Mouse (Mus musculus) myocyte (in vitro differentiated cells): ENCODE data around the gene Mitf. TPM values are rescaled to one million over a fixed set of nuclear protein-coding genes. Genes with fewer than 3 reads are reported as not detected.

ENCODE experiments used
- H3K27me3 ChIP-seq: one replicate; pipeline ENCODE4 v1.6.1; 2011; ENCODE audit not compliant: control insufficient read depth, insufficient read depth, insufficient read length
- H3K36me3 ChIP-seq: one replicate; pipeline ENCODE4 v1.6.1; 2011; ENCODE audit not compliant: control insufficient read depth, insufficient read depth
- H3K4me2 ChIP-seq: one replicate; pipeline ENCODE4 v1.6.1; 2011; ENCODE audit warnings: low read depth, control low read depth
- H3K4me3 ChIP-seq: one replicate; pipeline ENCODE4 v1.5.1; 2011; ENCODE audit warnings: mild to moderate bottlenecking, control low read depth, moderate library complexity
- H3K79me2 ChIP-seq: one replicate; pipeline ENCODE4 v1.6.1; 2011; ENCODE audit not compliant: control insufficient read depth, insufficient read depth
- H3ac ChIP-seq: one replicate; pipeline ENCODE4 v1.6.1; 2011; ENCODE audit not compliant: control insufficient read depth, insufficient read length
- CEBPB ChIP-seq: IDR thresholded peaks from 2 replicates; pipeline ENCODE4 v1.6.1; 2011; ENCODE audit warnings: mild to moderate bottlenecking, moderate library complexity; ENCODE audit not compliant: poor library complexity, insufficient read depth, severe bottlenecking
- E2F4 ChIP-seq: IDR thresholded peaks from one replicate; pipeline ENCODE4 v1.6.1; 2011; ENCODE audit warnings: mild to moderate bottlenecking, control low read depth, moderate library complexity; ENCODE audit not compliant: insufficient read depth
- MAX ChIP-seq: IDR thresholded peaks from one replicate; pipeline ENCODE4 v1.6.1; 2011; ENCODE audit warnings: low read depth, mild to moderate bottlenecking, control low read depth
- MYOD1 ChIP-seq, 3 experiments: IDR thresholded peaks; one replicate each; pipeline ENCODE4 v1.6.1; 2011; ENCODE audit warnings: control low read depth in 2 of 3, low read depth in 2 of 3, mild to moderate bottlenecking in 2 of 3, moderate library complexity in 1 of 3; ENCODE audit not compliant: insufficient read length in 2 of 3, control insufficient read depth in 1 of 3
- MYOG ChIP-seq, 3 experiments: IDR thresholded peaks; one replicate each; pipeline ENCODE4 v1.6.1; 2011; ENCODE audit warnings: control low read depth in 2 of 3, low read depth in 2 of 3, mild to moderate bottlenecking in 2 of 3; ENCODE audit not compliant: insufficient read length in 2 of 3, control insufficient read depth in 1 of 3, insufficient read depth in 1 of 3
- POLR2A ChIP-seq: IDR thresholded peaks from one replicate; pipeline ENCODE4 v1.6.1; 2011; ENCODE audit warnings: low read depth, mild to moderate bottlenecking, control low read depth, moderate library complexity; ENCODE audit not compliant: insufficient read length
- POLR2AphosphoS2 ChIP-seq: IDR thresholded peaks from one replicate; pipeline ENCODE4 v1.6.1; 2011; ENCODE audit warnings: low read depth, control low read depth; ENCODE audit not compliant: insufficient read length
- REST ChIP-seq: IDR thresholded peaks from one replicate; pipeline ENCODE4 v1.6.1; 2011; ENCODE audit warnings: mild to moderate bottlenecking, control low read depth, moderate library complexity; ENCODE audit not compliant: insufficient read depth, insufficient read length
- SRF ChIP-seq: IDR thresholded peaks from one replicate; pipeline ENCODE4 v1.6.1; 2011; ENCODE audit warnings: low read depth; ENCODE audit not compliant: control insufficient read depth, insufficient read length
- TCF12 ChIP-seq: IDR thresholded peaks from one replicate; pipeline ENCODE4 v1.6.1; 2011; ENCODE audit warnings: mild to moderate bottlenecking, control low read depth; ENCODE audit not compliant: poor library complexity, insufficient read depth, severe bottlenecking
- TCF3 ChIP-seq: IDR thresholded peaks from one replicate; pipeline ENCODE4 v1.6.1; 2011; ENCODE audit warnings: low read depth, control low read depth; ENCODE audit not compliant: insufficient read length
- USF1 ChIP-seq: IDR thresholded peaks from one replicate; pipeline ENCODE4 v1.6.1; 2011; ENCODE audit warnings: low read depth, mild to moderate bottlenecking, control low read depth, moderate library complexity
- polyA plus RNA-seq: library from polyadenylated mRNA; unstranded; fragments of >200 nt; fragmentation: generic; extraction: Trizol; gene quantifications from one replicate; pipeline ENCODE4 v1.2.1, GENCODE M21; 2012; ENCODE audit warnings: missing spikeins

Mitf gene
- polyA plus RNA-seq, 1 experiment: 2.4 TPM

DNA sequence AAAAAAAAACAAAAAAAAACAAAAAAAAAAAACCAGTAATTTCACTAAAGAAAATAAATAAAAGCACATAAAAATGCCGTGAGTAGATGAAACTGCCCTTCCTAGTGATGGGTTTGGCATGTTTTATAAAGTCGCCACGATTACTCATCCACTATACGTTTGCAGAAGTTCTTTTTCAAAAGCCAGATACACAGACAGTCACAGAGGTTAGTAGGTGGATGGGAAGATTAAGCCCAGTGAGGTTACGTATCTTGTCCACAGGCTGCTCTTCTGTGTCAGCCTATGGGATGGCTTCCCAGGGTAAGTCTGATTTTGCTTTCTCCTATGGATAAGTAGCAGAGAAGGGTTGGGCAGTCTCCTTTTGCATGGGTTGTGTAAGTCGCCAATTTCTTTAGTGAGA, 90.3 kb downstream of the Mitf start:
- TF ChIP-seq USF1 (no peak), MYOD1 (IDR thresholded peaks at IDR 0.05; ENCODE audit: control insufficient read depth in 1 of 3, insufficient read length in 2 of 3, low read depth in 2 of 3) (no peak), CEBPB (no peak), REST (no peak)
- H3K27me3 ChIP-seq: no peaks in the 10 kb centered on the region
- H3K4me3 ChIP-seq: no peak overlapping the region
- no peak overlapping the region for H3K4me2 ChIP-seq
- no peaks in the 10 kb centered on the region for H3K79me2 ChIP-seq
- no peaks in the 10 kb centered on the region for H3K36me3 ChIP-seq
- H3ac ChIP-seq: no peak overlapping the region

DNA sequence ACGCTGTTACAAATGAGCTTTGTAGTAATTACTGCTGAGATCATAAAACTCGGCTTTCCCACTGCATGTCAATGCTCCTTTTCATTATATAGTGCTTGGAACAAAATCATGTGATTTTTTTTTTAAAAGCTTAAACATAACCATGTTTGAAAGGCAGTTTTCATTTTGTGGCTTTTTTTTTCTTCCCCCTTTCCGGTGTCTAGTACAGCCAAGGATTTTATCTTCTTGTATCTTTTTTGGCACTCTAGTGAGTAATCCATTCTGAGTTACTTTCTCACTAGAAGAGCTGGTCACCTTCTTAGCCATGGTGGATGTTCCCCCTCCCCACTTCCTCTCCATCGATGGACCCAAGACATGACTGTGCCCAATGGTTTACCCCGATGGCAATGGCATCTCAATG, 91.2 kb downstream of the Mitf start:
- Histone ChIP-seq H3K79me2 (no peaks in the 10 kb centered on the region), H3K36me3 (no peaks in the 10 kb centered on the region), H3K4me3 (no peak overlapping the region), H3K27me3 (no peaks in the 10 kb centered on the region), H3K4me2 (no peak overlapping the region), H3ac (no peak overlapping the region)
- TF ChIP-seq POLR2AphosphoS2 (no peak), SRF (no peak), TCF3 (no peak), USF1 (no peak), CEBPB (no peak)

DNA sequence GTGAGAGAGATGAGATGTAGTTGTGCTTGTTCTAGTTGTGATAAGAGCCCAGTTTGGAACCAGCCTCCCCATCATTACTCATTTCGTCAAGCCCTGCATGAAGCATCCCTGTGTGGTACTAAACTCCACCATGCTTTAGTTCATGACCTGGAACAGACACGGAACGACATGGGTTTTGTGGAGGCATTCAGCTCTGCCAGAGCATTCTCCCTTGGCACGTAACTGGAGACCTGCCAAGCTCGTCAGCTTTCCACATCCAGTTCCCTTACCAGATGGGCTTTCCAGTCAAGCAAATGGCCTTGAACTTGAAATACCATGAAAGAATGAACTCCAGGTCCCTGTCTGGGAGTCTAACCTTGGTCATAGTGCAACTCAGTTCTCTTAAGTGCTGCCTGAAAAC, 94.7 kb downstream of the Mitf start:
- TF ChIP-seq REST (no peak), MYOG (IDR thresholded peaks at IDR 0.05; ENCODE audit: control insufficient read depth in 1 of 3, insufficient read depth in 1 of 3, insufficient read length in 2 of 3, low read depth in 2 of 3) (no peak), POLR2AphosphoS2 (no peak), SRF (no peak), USF1 (no peak), MAX (no peak), CEBPB (no peak), POLR2A (no peak), E2F4 (no peak), TCF12 (no peak), TCF3 (no peak), MYOD1 (IDR thresholded peaks at IDR 0.05; ENCODE audit: control insufficient read depth in 1 of 3, insufficient read length in 2 of 3, low read depth in 2 of 3) (no peak)
- H3K4me3 ChIP-seq: no peak overlapping the region
- no peak overlapping the region for H3K4me2 ChIP-seq

DNA sequence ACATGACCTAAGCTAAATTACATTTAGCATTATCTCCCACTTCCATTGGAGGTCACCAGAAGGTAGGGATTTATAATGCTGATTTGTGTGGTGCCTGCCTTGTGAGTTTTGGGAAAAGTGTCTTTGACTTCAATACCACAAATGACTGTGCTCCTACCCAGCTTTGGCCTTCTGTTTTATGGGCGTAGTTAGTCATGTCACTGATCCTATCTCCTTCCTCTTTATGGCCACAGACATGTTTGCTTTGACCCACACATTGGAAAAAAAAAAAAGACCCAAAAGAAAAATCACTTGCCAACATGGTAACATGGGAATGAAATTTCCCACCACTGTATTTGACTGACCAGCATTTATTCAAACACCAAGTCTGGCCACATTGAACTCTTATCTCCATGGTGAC, 95.4 kb downstream of the Mitf start:
- H3K27me3 ChIP-seq: no peaks in the 10 kb centered on the region
- H3K4me2 ChIP-seq: no peak overlapping the region
- no peaks in the 10 kb centered on the region for H3K36me3 ChIP-seq
- no peak overlapping the region for H3ac ChIP-seq
- H3K79me2 ChIP-seq: no peaks in the 10 kb centered on the region
- no peak overlapping the region for H3K4me3 ChIP-seq
- TF ChIP-seq MYOG (IDR thresholded peaks at IDR 0.05; ENCODE audit: control insufficient read depth in 1 of 3, insufficient read depth in 1 of 3, insufficient read length in 2 of 3, low read depth in 2 of 3) (no peak), TCF12 (no peak), POLR2AphosphoS2 (no peak), REST (no peak), TCF3 (no peak), CEBPB (no peak), E2F4 (no peak), SRF (no peak), MYOD1 (IDR thresholded peaks at IDR 0.05; ENCODE audit: control insufficient read depth in 1 of 3, insufficient read length in 2 of 3, low read depth in 2 of 3) (no peak), USF1 (no peak), MAX (no peak), POLR2A (no peak)

More for the DNA sequence above, 94.7 kb downstream of the Mitf start:
- no peak overlapping the region for H3ac ChIP-seq
- no peaks in the 10 kb centered on the region for H3K27me3 ChIP-seq
- no peaks in the 10 kb centered on the region for H3K79me2 ChIP-seq
- no peaks in the 10 kb centered on the region for H3K36me3 ChIP-seq

DNA sequence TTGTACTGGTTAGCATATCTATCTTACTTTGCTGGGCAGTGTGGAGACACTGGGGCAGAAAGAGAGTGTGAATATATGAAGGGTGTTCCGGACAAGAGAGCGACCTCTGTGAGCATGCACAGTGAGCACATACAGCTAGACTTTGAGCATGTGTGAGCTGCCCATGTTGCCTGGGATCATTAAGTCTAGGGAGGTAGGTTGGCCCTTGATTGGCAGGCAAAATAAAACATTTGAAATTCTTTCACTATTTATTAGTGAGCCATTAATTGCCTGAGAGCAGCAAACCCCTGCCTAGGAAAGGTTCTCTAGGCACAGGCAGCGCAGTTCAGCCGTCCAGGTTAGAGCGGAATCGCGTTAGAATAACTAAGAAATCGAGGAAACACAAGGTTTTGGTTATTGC, 107.9 kb downstream of the Mitf start:
- no peak overlapping the region for H3K4me2 ChIP-seq
- H3ac ChIP-seq: no peak overlapping the region
- TF ChIP-seq REST (no peak), MAX (no peak), POLR2A (no peak), SRF (no peak), CEBPB (no peak)
- no peaks in the 10 kb centered on the region for H3K27me3 ChIP-seq
- no peak overlapping the region for H3K4me3 ChIP-seq
- H3K79me2 ChIP-seq: no peaks in the 10 kb centered on the region
- H3K36me3 ChIP-seq: no peaks in the 10 kb centered on the region

DNA sequence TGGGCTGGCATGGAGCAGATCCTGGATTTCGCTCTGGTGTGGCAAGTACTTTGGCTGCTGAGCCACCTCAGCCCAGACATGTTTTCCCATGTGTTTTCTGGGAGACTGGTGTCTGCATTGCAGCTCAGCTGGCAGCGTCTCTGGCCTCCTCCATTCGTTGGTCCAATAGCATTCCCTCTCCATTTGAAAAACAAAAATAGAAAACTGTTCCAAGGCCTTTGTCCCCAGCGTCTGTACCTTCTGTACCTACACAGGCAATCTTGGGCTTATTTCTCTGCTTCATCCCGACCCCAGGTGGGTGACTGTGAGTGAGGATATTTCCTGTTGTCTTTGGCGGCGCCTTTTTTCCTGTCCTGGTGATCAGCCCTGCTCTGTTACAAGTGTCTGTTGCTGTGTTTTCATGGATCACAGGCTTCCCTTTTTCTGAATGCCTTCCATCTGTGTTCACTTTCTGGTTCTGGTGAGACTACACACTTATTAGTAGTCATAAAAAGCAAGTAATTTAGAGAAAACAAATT, 109.6 kb downstream of the Mitf start:
- no peaks in the 10 kb centered on the region for H3K79me2 ChIP-seq
- no peak for TF ChIP-seq SRF
- TF ChIP-seq MYOD1 (IDR thresholded peaks at IDR 0.05; ENCODE audit: control insufficient read depth in 1 of 3, insufficient read length in 2 of 3, low read depth in 2 of 3): no peak
- TF ChIP-seq MAX: no peak
- TF ChIP-seq POLR2AphosphoS2: no peak
- no peak for TF ChIP-seq POLR2A
- TF ChIP-seq REST: no peak
- no peak for TF ChIP-seq USF1
- TF ChIP-seq CEBPB: no peak
- no peak for TF ChIP-seq E2F4
- TF ChIP-seq TCF3: no peak
- no peak for TF ChIP-seq TCF12
- no peak for TF ChIP-seq MYOG (IDR thresholded peaks at IDR 0.05; ENCODE audit: control insufficient read depth in 1 of 3, insufficient read depth in 1 of 3, insufficient read length in 2 of 3, low read depth in 2 of 3)

More for the DNA sequence above, 109.6 kb downstream of the Mitf start:
- Histone ChIP-seq H3K4me2 (no peak overlapping the region), H3K4me3 (no peak overlapping the region), H3K36me3 (no peaks in the 10 kb centered on the region), H3ac (no peak overlapping the region), H3K27me3 (no peaks in the 10 kb centered on the region)
